Mouse (Mus musculus) Patski (cell line): ENCODE measurements around the gene Acat3. TPM values are rescaled to one million over a fixed set of nuclear protein-coding genes. Genes with fewer than 3 reads are reported as not detected.
"Not testable (repeated sequence)": the region's sequence is repeated elsewhere in the genome, so short reads cannot be mapped to it uniquely, and the experiment has no call there.

Experiments used
- ATAC-seq: fragments of 100-300 bp; one replicate; pipeline ENCODE4 v1.8.0; 2021
- CTCF ChIA-PET: fragments of 350-600 bp; sonication (Branson Sonifier 250); formaldehyde crosslinking; loops from one replicate; lab custom pipeline; 2022; ENCODE audit warnings: inconsistent platforms; lab: Charles Lee
- POLR2A ChIA-PET: fragments of 350-600 bp; sonication (Branson Sonifier 250); formaldehyde crosslinking; loops from one replicate; lab custom pipeline; 2022; ENCODE audit warnings: antibody characterized with exemption, inconsistent platforms; lab: Charles Lee
- DNase-seq: peaks from one replicate; pipeline ENCODE4 v3.0.0-alpha.2; 2011; ENCODE audit warnings: low read depth, low spot score
- H3K27me3 ChIP-seq: fragments of 371-371 bp; one replicate; pipeline ENCODE4 v1.5.1; 2021
- CTCF ChIP-seq: fragments of 100-300 bp; IDR thresholded peaks from one replicate; pipeline ENCODE4 v1.5.1; 2021
- in situ Hi-C: fragments of 300-500 bp; cut with MboI; formaldehyde crosslinking; loops from 3 replicates; pipeline ENCODE4 v1.11.1; 2018; ENCODE audit warnings: low pct_unique_long_range_greater_than_20kb, mixed read lengths
- polyA plus RNA-seq: library from polyadenylated mRNA; unstranded; gene quantifications from one replicate; pipeline ENCODE4 v1.2.3, GENCODE M21; 2021

Acat3 gene
- polyA plus RNA-seq, result 4.4 TPM

DNA sequence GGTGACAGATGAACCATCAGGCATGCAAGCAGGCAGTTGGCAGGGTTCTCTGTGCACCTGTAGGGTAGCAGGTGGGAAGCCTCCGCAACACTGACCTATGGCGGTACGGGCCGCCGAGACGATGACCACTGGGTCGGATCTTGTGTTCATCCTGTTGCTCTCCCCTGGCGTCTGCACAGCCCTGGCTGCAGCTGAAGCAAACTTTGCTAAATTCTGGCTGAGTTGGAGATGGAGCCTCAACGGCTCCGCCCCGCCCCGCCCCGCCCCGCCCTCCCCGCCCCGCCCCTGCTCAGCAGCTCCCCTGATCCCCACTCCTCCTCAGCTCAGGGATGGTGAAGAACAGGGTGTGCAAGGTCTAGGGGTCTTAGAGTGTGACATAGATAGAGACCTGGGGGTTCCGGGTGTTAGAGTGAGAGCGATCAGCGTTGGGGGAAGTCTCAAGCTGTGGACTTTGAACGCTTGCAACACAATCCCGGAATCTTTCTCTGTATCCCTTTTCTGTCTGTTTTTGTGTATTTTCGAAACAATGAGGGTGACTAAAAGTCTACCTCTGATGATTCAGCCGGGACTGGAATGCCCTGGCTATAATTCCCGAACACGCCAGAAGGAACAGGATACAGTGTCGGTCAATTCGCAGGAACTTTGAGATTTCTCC, at the start of gene Acat3:
Acat3 (minus strand) TSS at position 450 of the 655 bp plus-strand sequence.
- no peaks in the 10 kb centered on the region for H3K27me3 ChIP-seq
- CTCF ChIA-PET, result interaction anchor here (0.9 kb wide), 1 partner anchor 9 kb away, joined by 3 read pairs; no protein-coding TSS in a partner anchor
- TF ChIP-seq CTCF, result no peak
- DNase-seq (peak; percentile 34), ATAC-seq (peak; percentile 73)
- POLR2A ChIA-PET, result interaction anchor here (0.9 kb wide), 1 partner anchor 14 kb away, joined by 4 read pairs; no protein-coding TSS in a partner anchor
- in situ Hi-C loops, result no loop called here

DNA sequence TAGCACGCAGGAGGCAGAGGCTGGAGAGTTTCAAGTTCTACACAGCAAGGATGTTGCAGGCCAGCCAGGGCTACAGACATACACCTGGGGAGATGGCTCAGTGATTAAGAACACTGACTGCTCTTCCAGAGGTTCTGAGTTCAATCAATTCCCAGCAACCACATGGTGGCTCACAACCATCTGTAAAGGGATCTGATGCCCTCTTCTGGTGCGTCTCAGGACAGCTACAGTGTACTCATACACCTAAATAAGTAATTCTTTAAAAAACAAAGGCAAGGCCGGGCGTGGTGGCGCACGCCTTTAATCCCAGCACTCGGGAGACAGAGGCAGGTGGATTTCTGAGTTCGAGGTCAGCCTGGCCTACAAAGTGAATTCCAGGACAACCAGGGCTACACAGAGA, 47.7 kb upstream of the Acat3 start:
- in situ Hi-C loops, CTCF ChIA-PET, ATAC-seq, H3K27me3 ChIP-seq, DNase-seq, POLR2A ChIA-PET: not testable (repeated sequence)
- peak; percentile 43 for TF ChIP-seq CTCF

DNA sequence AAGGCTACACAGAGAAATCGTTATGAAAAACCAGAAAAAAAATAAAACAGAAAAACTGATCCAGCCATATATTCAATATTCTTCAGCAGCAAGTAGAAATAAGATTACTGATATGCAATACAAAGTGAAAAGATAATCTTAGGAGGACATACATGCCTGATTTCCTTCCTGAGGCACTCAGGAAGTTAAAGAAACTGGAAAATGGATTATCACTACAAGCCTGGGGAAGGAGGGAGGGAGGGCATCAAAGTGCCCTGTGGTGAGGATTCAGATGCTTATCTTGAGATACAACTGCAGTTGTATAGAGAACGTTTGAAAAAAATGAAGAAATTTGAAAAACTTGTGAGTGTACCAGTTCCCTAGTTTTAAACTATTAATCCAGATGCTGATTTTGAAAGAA, 43.6 kb upstream of the Acat3 start:
- ATAC-seq, result no peak
- POLR2A ChIA-PET, result no interaction called here
- H3K27me3 ChIP-seq, result no peaks in the 10 kb centered on the region
- CTCF ChIA-PET, result no interaction called here
- in situ Hi-C loops, result no loop called here
- no peak for DNase-seq
- TF ChIP-seq CTCF, result no peak

DNA sequence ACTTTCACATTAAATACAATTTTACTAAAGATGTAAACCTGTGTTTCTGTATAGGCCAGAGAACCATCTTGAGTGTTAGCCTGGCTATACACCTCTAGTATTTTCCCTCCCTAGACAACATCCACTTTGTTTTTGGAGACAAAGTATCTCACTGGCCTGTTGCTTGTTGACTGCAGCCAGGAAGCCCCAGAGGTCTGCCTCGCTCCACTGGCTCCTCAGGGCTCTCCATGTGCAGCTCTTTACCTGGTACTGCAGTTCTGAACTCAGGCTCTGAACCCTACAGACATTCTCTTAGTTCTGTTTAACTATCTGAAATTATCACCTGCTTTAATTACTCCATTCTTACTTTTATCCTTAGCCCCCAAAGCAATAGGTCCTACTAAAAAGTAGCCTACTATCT, 38.1 kb upstream of the Acat3 start:
- no peaks in the 10 kb centered on the region for H3K27me3 ChIP-seq
- in situ Hi-C loops, result no loop called here
- no peak for ATAC-seq
- no peak for TF ChIP-seq CTCF
- DNase-seq, result no peak
- CTCF ChIA-PET, result no interaction called here
- POLR2A ChIA-PET, result no interaction called here

- ATAC-seq, result no peak
- TF ChIP-seq CTCF, result no peak
- ChIA-PET CTCF (no interaction called here), POLR2A (no interaction called here)
- in situ Hi-C loops, result no loop called here
- H3K27me3 ChIP-seq, result no peaks in the 10 kb centered on the region
- no peak for DNase-seq
Observed at GRCm38 (mm10) chr17:12973851-12974250, 33.5 kb upstream of the Acat3 start.

DNA sequence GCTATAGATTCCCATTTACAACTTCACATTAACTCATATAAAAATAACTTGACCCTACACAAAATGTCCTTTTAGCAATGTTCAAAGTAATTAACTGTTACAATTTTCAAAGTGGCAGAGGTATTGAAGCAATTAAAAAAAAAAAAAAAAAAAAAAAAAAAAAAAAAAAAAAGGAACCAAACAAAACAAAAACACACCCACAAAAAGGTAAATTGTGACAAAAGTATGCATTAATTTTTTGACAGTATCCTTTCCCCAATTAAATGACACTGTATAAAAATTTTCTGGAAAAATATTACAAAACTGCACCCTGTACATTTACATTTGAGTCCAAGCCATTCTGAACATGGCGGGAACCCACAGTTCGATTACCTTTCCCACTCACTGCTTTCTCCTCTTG, 26.8 kb upstream of the Acat3 start:
- POLR2A ChIA-PET, result no interaction called here
- H3K27me3 ChIP-seq, result no peaks in the 10 kb centered on the region
- DNase-seq (no peak), ATAC-seq (no peak)
- TF ChIP-seq CTCF, result no peak
- in situ Hi-C loops, result no loop called here
- CTCF ChIA-PET, result no interaction called here

DNA sequence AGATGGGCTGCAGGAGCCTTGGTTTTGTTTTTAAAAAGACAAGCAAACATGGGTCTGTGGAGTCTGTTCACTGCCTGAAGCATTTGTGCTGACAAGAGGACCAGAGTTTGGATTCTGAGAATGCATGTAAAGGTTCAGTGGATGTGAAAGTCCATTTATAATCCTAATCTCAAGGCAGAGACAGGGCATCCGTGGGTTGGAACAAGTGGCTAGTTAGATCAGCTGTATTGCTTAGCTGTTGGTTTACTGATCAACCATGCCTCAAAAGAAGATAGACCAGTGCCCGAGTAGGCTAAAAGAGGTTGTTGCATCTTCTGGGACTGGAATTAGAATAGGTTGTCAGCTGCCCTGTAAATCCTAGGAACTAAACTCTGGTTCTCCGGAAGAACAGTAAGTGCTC, 23.1 kb upstream of the Acat3 start:
- no peak for TF ChIP-seq CTCF
- POLR2A ChIA-PET, result no interaction called here
- no peak for DNase-seq
- in situ Hi-C loops, result no loop called here
- CTCF ChIA-PET, result no interaction called here
- H3K27me3 ChIP-seq, result no peaks in the 10 kb centered on the region
- ATAC-seq, result no peak

DNA sequence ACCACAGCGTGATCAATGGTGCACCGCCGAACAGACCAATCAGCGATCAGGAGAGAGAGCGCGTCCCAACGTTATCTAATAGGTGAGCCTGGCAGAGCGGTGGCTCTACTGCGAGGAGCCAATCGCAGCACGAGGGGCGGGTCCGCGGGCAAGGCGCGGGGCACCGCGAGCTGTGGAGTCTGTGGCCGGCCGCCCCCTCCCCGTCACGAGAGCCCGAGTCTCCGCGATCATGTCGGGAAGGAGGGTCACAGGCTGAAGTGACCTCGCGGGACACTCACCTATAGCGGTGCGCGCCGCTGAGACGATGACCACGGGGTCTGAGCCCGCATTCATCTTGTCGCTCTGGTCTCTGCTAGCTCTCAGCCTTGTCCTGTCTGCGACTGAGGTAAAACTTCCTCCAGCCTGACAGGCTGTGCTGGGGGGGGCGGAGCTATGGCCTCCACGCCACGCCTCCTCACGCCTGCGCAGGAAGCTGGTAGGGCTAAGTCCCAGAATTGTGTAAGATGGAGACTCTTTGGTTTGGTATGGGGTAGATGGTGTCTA, 20.0 kb upstream of the Acat3 start, which contains the start of gene Acat2:
Acat2 (minus strand) TSS at position 417 of the 543 bp plus-strand sequence.
- no peaks in the 10 kb centered on the region for H3K27me3 ChIP-seq
- CTCF ChIA-PET, result no interaction called here
- DNase-seq (peak; percentile 54), ATAC-seq (peak; percentile 98)
- in situ Hi-C loops, result no loop called here
- POLR2A ChIA-PET, result no interaction called here
- TF ChIP-seq CTCF, result no peak

GRCm38 (mm10) chr17:12959377-12959776, 19.0 kb upstream of the Acat3 start:
- H3K27me3 ChIP-seq, DNase-seq, CTCF ChIA-PET, POLR2A ChIA-PET, in situ Hi-C loops, ATAC-seq: not testable (repeated sequence)

- no peak for TF ChIP-seq CTCF
- in situ Hi-C loops, result no loop called here
- ATAC-seq (no peak), DNase-seq (no peak)
- no peaks in the 10 kb centered on the region for H3K27me3 ChIP-seq
- POLR2A ChIA-PET, result no interaction called here
- CTCF ChIA-PET, result no interaction called here
Observed at GRCm38 (mm10) chr17:12956664-12957063, 16.3 kb upstream of the Acat3 start.

GRCm38 (mm10) chr17:12949669-12950068, 9.3 kb upstream of the Acat3 start:
- no peaks in the 10 kb centered on the region for H3K27me3 ChIP-seq
- TF ChIP-seq CTCF, result no peak
- CTCF ChIA-PET, result interaction anchor here (0.6 to 1.2 kb wide), 2 partner anchors 10 to 801 kb away, joined by 3 read pairs; partner anchors contain the start of gene Acat3
- ATAC-seq (no peak), DNase-seq (no peak)
- in situ Hi-C loops, result no loop called here
- POLR2A ChIA-PET, result no interaction called here
